Mouse (Mus musculus): ENCODE measurements around the gene Rwdd2b.

Gene Rwdd2b

GRCm38 (mm10) chr16:87440184-87440686, at the start of gene Rwdd2b:
TSS of gene Rwdd2b (minus strand) at chr16:87440573.
- DNase-seq (ENCODE audit: low read depth, low spot score): peak; percentile 87

GRCm38 (mm10) chr16:87488605-87489004, 48.2 kb upstream of the Rwdd2b start:
- no peak for DNase-seq (ENCODE audit: low read depth, low spot score)

GRCm38 (mm10) chr16:87486739-87487138, 46.4 kb upstream of the Rwdd2b start:
- DNase-seq (ENCODE audit: low read depth, low spot score): no peak

- DNase-seq (ENCODE audit: low read depth, low spot score): no peak
Measured at GRCm38 (mm10) chr16:87484367-87484766, 44.0 kb upstream of the Rwdd2b start.

GRCm38 (mm10) chr16:87470579-87470978, 30.2 kb upstream of the Rwdd2b start:
- DNase-seq (ENCODE audit: low read depth, low spot score): no peak

GRCm38 (mm10) chr16:87458752-87459151, 18.4 kb upstream of the Rwdd2b start:
- DNase-seq (ENCODE audit: low read depth, low spot score): no peak

- no peak for DNase-seq (ENCODE audit: low read depth, low spot score)
Measured at GRCm38 (mm10) chr16:87455180-87455611, 14.8 kb upstream of the Rwdd2b start.

- DNase-seq (ENCODE audit: low read depth, low spot score): peak; percentile 87
Measured at GRCm38 (mm10) chr16:87454419-87455179, 14.2 kb upstream of the Rwdd2b start, which contains the start of gene Usp16. TSS of gene Usp16 (plus strand) at chr16:87454703.

- no peak for DNase-seq (ENCODE audit: low read depth, low spot score)
Measured at GRCm38 (mm10) chr16:87453226-87453625, 12.9 kb upstream of the Rwdd2b start.

GRCm38 (mm10) chr16:87445528-87445927, 5.2 kb upstream of the Rwdd2b start:
- DNase-seq (ENCODE audit: low read depth, low spot score): no peak

GRCm38 (mm10) chr16:87445110-87445509, 4.7 kb upstream of the Rwdd2b start:
- DNase-seq (ENCODE audit: low read depth, low spot score): no peak

- no peak for DNase-seq (ENCODE audit: low read depth, low spot score)
Measured at GRCm38 (mm10) chr16:87444071-87444470, 3.7 kb upstream of the Rwdd2b start.

- no peak for DNase-seq (ENCODE audit: low read depth, low spot score)
Measured at GRCm38 (mm10) chr16:87443245-87443644, 2.9 kb upstream of the Rwdd2b start.

- no peak for DNase-seq (ENCODE audit: low read depth, low spot score)
Measured at GRCm38 (mm10) chr16:87442291-87442690, 1.9 kb upstream of the Rwdd2b start.

GRCm38 (mm10) chr16:87441089-87441488, 716 bp upstream of the Rwdd2b start:
- DNase-seq (ENCODE audit: low read depth, low spot score): no peak

- DNase-seq (ENCODE audit: low read depth, low spot score): no peak
Measured at GRCm38 (mm10) chr16:87438697-87439096, 1.7 kb downstream of the Rwdd2b start.

GRCm38 (mm10) chr16:87437096-87437495, 3.3 kb downstream of the Rwdd2b start:
- no peak for DNase-seq (ENCODE audit: low read depth, low spot score)

GRCm38 (mm10) chr16:87435411-87436205, 4.8 kb downstream of the Rwdd2b start:
- no peak for DNase-seq (ENCODE audit: low read depth, low spot score)

- DNase-seq (ENCODE audit: low read depth, low spot score): no peak
Measured at GRCm38 (mm10) chr16:87434946-87435345, 5.4 kb downstream of the Rwdd2b start.

GRCm38 (mm10) chr16:87434266-87434665, 6.1 kb downstream of the Rwdd2b start:
- DNase-seq (ENCODE audit: low read depth, low spot score): no peak

GRCm38 (mm10) chr16:87432033-87432814, 8.1 kb downstream of the Rwdd2b start, which contains the start of gene Ltn1:
TSS of gene Ltn1 (minus strand) at chr16:87432612.
- peak; percentile 97 for DNase-seq (ENCODE audit: low read depth, low spot score)

GRCm38 (mm10) chr16:87427516-87427915, 12.9 kb downstream of the Rwdd2b start:
- no peak for DNase-seq (ENCODE audit: low read depth, low spot score)

All from brain, embryonic 18.5 days (tissue).